Mouse (Mus musculus) E14TG2a.4 (cell line): Measurements from ENCODE around the gene Shank2.

ENCODE experiments used
- CTCF ChIP-seq: conservative IDR thresholded peaks from 2 replicates; pipeline ENCODE4 v1.5.1; 2014; ENCODE audit warnings: low read length
- NANOG ChIP-seq: IDR thresholded peaks from 2 replicates; pipeline ENCODE4 v1.6.1; 2014; ENCODE audit warnings: borderline replicate concordance, low read length, mixed read lengths

GRCm38 (mm10) chr7:144266745-144267144 is 265.0 kb downstream of the Shank2 start:
- no peak for TF ChIP-seq CTCF
- no peak for TF ChIP-seq NANOG
